Mouse (Mus musculus) stomach, embryonic 16.5 days (tissue): ENCODE data around the gene Erbin. TPM values are rescaled to one million over a fixed set of nuclear protein-coding genes. Genes with fewer than 3 reads are reported as not detected.

Experiments
- ATAC-seq: fragments of 200-750 bp; cut with Nextera tagmentation; 2 replicates; pipeline ENCODE4 v1.8.0; 2017; ENCODE audit warnings: moderate number of reproducible peaks, moderate TSS enrichment; ENCODE audit not compliant: insufficient read depth, low FRiP score
- H3K27ac ChIP-seq: fragments of 300-500 bp; sonication (generic); 2 replicates; pipeline ENCODE4 v1.5.1; 2014; ENCODE audit warnings: low read length
- H3K27me3 ChIP-seq: fragments of 300-500 bp; sonication (generic); 2 replicates; pipeline ENCODE4 v1.6.1; 2014; ENCODE audit warnings: low read length, control low read depth, mixed read lengths; ENCODE audit not compliant: control insufficient read depth, insufficient read depth
- H3K36me3 ChIP-seq: fragments of 300-500 bp; sonication (generic); 2 replicates; pipeline ENCODE4 v1.6.1; 2014; ENCODE audit warnings: low read length; ENCODE audit not compliant: control insufficient read depth, insufficient read depth
- H3K4me1 ChIP-seq: fragments of 300-500 bp; sonication (generic); 2 replicates; pipeline ENCODE4 v1.6.1; 2014; ENCODE audit warnings: low read length, control low read depth, mixed read lengths; ENCODE audit not compliant: control insufficient read depth, insufficient read depth
- H3K4me2 ChIP-seq: fragments of 300-500 bp; sonication (generic); 2 replicates; pipeline ENCODE4 v1.6.1; 2014; ENCODE audit warnings: low read depth, low read length, mixed read lengths
- H3K4me3 ChIP-seq: fragments of 300-500 bp; sonication (generic); replicated peaks from 2 replicates; pipeline ENCODE4 v1.5.1; 2014; ENCODE audit warnings: mild to moderate bottlenecking, low read length
- H3K9ac ChIP-seq: fragments of 300-500 bp; sonication (generic); 2 replicates; pipeline ENCODE4 v1.6.1; 2014; ENCODE audit warnings: low read length
- H3K9me3 ChIP-seq: fragments of 300-500 bp; sonication (generic); replicated peaks from 2 replicates; pipeline ENCODE4 v1.6.1; 2016; ENCODE audit warnings: low read length, control low read depth; ENCODE audit not compliant: control insufficient read depth
- WGBS: fragments of 180-500 bp; shearing (Covaris S2); extraction: QIAGEN DNeasy Blood & Tissue Kit; methylation state at CpG from one replicate; pipeline ENCODE4 v1.1.7; 2014; 5-methylcytosine and 5-hydroxymethylcytosine counted together
- polyA plus RNA-seq: library from polyadenylated mRNA; unstranded; fragments of >200 nt; fragmentation: Nextera tagmentation; extraction: Ambion mirVana; gene quantifications from 2 replicates; pipeline ENCODE4 v1.2.1, GENCODE M21; 2015

The Erbin gene
- polyA plus RNA-seq, 1 experiment from 2014 or later, result 18.3 TPM

DNA sequence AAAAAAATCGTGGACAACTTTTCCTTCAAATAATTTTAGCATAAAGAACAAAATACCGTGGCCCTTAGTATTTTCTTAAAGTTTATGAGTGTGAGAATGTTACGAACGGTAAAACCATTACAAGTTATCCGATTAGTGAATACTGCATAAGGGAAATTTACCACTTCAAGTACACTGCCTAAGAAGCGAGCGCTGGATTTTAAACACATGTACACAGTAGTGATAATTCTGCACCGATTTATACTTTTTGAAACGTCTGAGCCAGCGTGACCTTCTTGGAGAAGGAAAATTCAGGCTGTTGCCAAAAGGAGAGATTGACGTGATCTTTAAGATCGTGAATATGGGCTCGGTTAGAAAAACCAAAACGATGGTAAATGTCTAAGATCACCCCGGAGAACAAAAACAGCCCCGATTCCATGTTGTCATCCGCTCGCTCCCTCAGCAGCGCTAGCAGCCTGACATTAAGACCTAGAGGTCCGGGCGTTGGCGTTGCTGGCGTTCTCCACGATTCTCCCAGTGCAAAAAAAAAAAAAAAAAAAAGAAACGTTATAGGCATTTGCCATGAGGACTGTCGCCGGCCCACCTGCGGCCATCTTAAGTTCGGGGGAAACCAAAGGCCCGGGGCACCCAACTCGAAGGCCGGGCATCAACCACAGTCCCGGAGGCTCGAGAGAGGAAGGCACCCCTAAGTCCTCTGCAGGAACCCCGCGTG lies 146.8 kb downstream of the Erbin start:
- 1% methylated on average over 36 of the region's 36 CpGs for WGBS
- Histone ChIP-seq H3K4me2 (peak overlapping the region; percentile 79), H3K9me3 (no peaks in the 10 kb centered on the region), H3K27ac (peak overlapping the region; percentile 99), H3K4me3 (peak overlapping the region; percentile 83), H3K27me3 (no peaks in the 10 kb centered on the region), H3K4me1 (peaks cover 19% of the 10 kb centered on the region), H3K36me3 (no peaks in the 10 kb centered on the region), H3K9ac (peak overlapping the region; percentile 95)
- ATAC-seq, result peak; percentile 56; the same call in 1 of the 2 replicates

DNA sequence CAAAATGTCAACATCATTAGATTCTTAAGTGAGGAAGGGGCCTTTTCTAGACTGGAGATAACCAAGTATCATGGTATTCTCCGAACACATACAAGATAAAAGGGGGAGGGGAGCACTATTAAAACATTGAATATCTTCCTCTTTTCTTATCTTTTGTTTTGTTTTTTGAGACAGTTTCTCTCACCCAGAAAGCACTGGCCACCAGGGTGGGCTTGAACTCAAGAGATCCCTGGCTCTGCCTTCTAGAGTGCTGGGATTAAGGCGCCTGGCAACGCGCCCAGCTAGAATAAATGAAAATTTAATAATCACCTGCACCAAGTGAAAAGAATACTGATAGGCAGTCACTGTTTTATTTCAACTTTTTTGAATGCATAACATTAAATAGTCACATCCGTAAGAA lies 147.4 kb downstream of the Erbin start:
- no peak overlapping the region for H3K27ac ChIP-seq
- no peaks in the 10 kb centered on the region for H3K9me3 ChIP-seq
- H3K9ac ChIP-seq, result peak overlapping the region; percentile 57
- no peak for ATAC-seq
- WGBS, result 32% methylated on average over 5 of the region's 5 CpGs
- peak overlapping the region; percentile 79 for H3K4me2 ChIP-seq
- no peaks in the 10 kb centered on the region for H3K27me3 ChIP-seq
- no peaks in the 10 kb centered on the region for H3K36me3 ChIP-seq
- peaks cover 19% of the 10 kb centered on the region for H3K4me1 ChIP-seq
- H3K4me3 ChIP-seq, result peak overlapping the region; percentile 83

DNA sequence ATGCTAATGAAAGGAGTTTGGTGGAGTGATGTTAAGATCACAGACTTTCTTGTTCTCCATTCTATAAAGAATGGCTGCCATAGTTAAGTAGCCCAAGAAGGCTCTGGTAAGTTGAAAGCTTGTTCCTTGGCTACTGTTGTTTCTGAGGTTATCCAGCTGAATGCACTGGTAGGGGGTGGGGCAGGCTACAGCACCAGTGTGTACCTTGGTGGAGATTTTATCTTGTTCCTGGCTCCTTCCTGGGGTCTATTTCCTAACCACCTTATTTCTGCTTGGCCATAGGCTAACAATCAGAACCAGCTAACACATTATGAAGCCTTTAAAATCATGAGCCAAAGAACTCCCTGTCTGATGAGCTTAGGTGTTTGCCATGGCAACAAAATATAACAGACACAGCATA lies 149.5 kb downstream of the Erbin start:
- no peak overlapping the region for H3K27ac ChIP-seq
- no peak overlapping the region for H3K4me2 ChIP-seq
- no peaks in the 10 kb centered on the region for H3K27me3 ChIP-seq
- H3K9ac ChIP-seq, result no peak overlapping the region
- H3K9me3 ChIP-seq, result no peaks in the 10 kb centered on the region
- ATAC-seq, result no peak
- H3K4me3 ChIP-seq, result no peak overlapping the region
- peaks cover 19% of the 10 kb centered on the region for H3K4me1 ChIP-seq
- H3K36me3 ChIP-seq, result no peaks in the 10 kb centered on the region

Other genes with a start within 250 kb of the Erbin start
- 62.3 and 63.4 TPM in 2 replicates for gene Srek1, start 145.9 kb downstream of the Erbin start, polyA plus RNA-seq
- gene Nln, start 189.1 kb upstream of the Erbin start, polyA plus RNA-seq, result 22.7 and 23.6 TPM in 2 replicates
- 4.9 and 5.3 TPM in 2 replicates for gene Sgtb, start 189.2 kb upstream of the Erbin start, polyA plus RNA-seq